Mouse (Mus musculus) brain, embryonic 14.5 days (tissue): ENCODE results near the gene Rbms1.

Experiments used
- CTCF ChIP-seq: fragments of 200-500 bp; IDR thresholded peaks from 2 replicates; pipeline ENCODE4 v1.5.1; 2012; ENCODE audit warnings: inconsistent platforms, mild to moderate bottlenecking, moderate library complexity, borderline replicate concordance; ENCODE audit not compliant: insufficient read depth, insufficient read length; ENCODE audit errors: extremely low read depth
- POLR2A ChIP-seq: fragments of 200-500 bp; IDR thresholded peaks from 2 replicates; pipeline ENCODE4 v1.6.1; 2012; ENCODE audit warnings: mild to moderate bottlenecking, inconsistent platforms, borderline replicate concordance; ENCODE audit not compliant: poor library complexity, insufficient read depth, insufficient read length, severe bottlenecking; ENCODE audit errors: extremely low read depth

DNA sequence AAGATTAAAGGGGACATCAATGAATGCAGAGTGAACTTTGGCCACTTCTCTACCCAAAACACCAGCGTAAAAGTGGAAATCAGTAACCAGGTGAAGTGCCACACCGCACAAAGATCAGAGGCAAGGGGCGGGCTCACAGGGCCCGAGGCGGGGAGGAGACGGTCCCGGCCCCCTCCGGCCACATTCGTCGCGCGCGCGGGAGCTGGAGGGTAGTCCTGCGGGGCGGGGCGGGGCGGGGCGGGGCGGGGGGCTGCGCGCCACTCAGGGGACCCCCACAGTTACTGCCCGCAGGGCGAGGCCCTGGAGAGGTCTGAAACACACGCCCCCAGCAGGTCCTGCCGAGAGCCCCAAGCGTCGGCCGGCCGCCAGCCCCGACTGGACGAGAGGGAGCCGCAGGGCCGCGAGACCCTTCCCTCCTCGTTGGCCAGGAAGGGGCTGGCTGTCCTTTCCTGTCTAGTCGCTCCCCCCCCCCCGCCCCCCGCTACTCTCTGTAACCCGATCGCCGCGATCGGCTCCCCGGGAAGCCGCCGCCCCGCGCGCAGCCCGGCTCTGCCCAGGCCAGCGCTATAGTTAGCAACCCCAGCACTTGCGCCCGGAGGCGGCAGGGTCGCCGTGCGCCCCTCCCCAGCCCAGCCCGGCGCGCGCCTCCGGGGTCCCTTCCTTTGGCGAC, 856 bp downstream of the Rbms1 start:
- TF ChIP-seq CTCF (no peak), POLR2A (no peak)
